Mouse (Mus musculus): ENCODE results near the gene Aqp3.

DNA sequence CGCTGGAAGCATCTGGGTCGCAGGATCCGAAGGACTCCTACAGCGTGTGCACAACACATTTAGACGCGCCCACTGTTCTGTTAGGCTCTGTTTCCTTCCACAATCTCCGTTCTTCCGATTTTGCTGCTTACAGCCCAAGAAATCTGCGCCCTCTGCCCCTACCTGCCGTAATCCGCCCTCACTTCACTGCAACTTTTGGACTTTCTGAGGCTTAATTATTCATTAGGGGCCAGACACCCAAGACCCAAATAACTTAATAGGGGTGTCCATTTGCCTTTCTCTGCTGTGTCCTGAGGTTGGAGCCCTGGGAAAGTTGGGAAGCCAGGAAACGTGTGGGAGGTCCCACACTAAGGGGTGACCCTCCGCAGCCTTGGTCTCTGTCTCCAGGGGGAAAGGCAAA, 602 bp downstream of the Aqp3 start:
- TF ChIP-seq GATA1 (IDR thresholded peaks at IDR 0.05; ENCODE audit: low read length) (no peak), TAL1 (IDR thresholded peaks at IDR 0.05; ENCODE audit: low read length) (no peak)
